Mouse (Mus musculus) hindlimb bud, embryonic 11.5 days (tissue): ENCODE measurements around the gene Eng.

ENCODE experiments used
- DNase-seq: peaks from one replicate; pipeline ENCODE4 v3.0.0-alpha.2; 2012; ENCODE audit warnings: low read depth, low spot score; ENCODE audit errors: extremely low spot score

Gene Eng

DNA sequence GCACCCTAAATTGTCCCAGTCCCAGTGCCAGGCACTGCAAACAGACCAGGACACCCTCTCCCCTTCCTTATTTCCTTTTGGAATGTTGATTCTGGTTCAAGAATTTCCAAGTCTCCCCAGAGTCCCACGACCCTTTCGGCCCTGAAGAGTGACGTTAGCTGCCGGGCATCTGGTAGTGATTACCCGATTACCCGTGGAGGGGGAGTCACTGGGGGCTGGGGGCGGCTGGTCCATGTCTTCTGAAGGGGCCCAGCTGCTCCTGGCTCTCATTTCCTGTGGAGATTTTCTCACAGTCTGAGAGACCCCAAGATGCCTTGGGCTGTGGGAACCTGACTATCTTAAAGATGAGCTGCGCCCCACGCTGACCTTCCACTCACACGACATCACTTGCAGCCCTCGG, 84.5 kb downstream of the Eng start:
- peak; percentile 61 for DNase-seq

DNA sequence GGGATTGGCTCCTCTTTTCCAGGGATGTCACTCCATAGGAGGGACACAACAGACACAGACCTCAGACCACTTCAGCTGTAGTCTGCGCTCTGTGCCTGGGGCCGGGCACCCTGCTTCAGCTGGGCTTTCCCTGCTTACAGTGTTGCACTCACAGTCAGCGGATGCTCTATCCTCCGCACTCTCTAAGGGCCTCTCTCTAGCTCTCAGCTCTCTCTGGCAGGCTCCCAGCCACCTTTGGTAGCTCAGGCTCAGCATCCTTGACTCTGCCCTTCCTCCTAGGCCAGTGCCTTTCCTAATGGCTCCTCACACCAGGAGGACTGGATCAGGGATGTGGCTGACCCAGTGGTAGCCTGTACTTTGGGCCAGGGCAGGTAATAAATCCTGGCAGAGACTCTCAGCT, 85.5 kb downstream of the Eng start:
- DNase-seq: no peak
